9 mouse cellular contexts compared by ENCODE assay signal in the genomic region with DNA sequence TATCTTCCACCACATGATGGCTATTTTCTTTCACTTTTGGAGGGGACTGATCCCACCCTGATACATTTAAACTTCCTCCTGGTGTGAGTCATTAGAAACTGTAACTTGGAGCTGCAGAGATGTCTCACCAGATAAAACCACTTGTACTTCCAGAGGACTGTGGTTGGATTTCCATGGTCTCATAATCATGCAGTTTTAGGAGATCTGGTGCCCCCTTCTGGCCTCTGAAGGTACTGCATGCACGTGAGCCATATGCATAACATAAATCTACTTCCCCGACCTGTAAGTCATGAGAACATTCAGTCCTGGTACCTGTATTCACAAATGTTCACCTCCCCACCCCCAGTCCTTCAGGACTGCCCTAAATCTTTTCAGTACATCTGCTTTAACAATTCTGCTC. TPM values are rescaled to one million over a fixed set of nuclear protein-coding genes. Genes with fewer than 3 reads are reported as not detected.
DNase-seq lines count a peak whose midpoint lies in the region; ATAC-seq lines count a peak whose summit lies in the region.
"Had no signal": no experiment of that assay in that cellular context is flagged by ENCODE, and none has a peak within 500 bp of the region (broad histone marks: within the 10 kb centered on the region; RNA-seq: fewer than 3 reads in every experiment).

No protein-coding gene starts in this region.

- H3K9ac ChIP-seq in midbrain, embryonic 11.5 days (ENCODE audit: low read length): no peak overlapping the region
- no peak overlapping the region for H3K9ac ChIP-seq in midbrain, embryonic 13.5 days (replicated peaks)
- H3K9ac ChIP-seq in hindbrain, embryonic 14.5 days: no peak overlapping the region
- H3K9ac ChIP-seq: neural tube, embryonic 13.5 days had no signal

- H3K36me3 ChIP-seq in midbrain, embryonic 11.5 days (ENCODE audit: control insufficient read depth, insufficient read depth, low read length): no peaks in the 10 kb centered on the region
- H3K36me3 ChIP-seq in midbrain, embryonic 13.5 days: no peaks in the 10 kb centered on the region
- H3K36me3 ChIP-seq in hindbrain, embryonic 14.5 days (replicated peaks; ENCODE audit: control insufficient read depth, insufficient read depth): no peaks in the 10 kb centered on the region
- H3K36me3 ChIP-seq: neural tube, embryonic 13.5 days had no signal

- peak; percentile 20 for DNase-seq in gastrocnemius, adult 18-20 months (ENCODE audit: low spot score)
- DNase-seq in gastrocnemius, adult 8-10 months (ENCODE audit: low spot score in 2 of 2): no peak
- DNase-seq in midbrain, embryonic 11.5 days (ENCODE audit: low spot score, missing footprints): peak; percentile 89
- peak; percentile 13 for DNase-seq in embryo, embryonic 11.5 days (ENCODE audit: low read depth, low spot score)
- DNase-seq in retina, embryonic 14.5 days (ENCODE audit: low spot score): peak; percentile 64
- no peak for DNase-seq in ovary, postnatal 36 days (ENCODE audit: low spot score)
- DNase-seq in hindbrain, embryonic 14.5 days (ENCODE audit: low spot score): no peak

- H3K9me3 ChIP-seq in midbrain, embryonic 11.5 days (ENCODE audit: control insufficient read depth, low read length): no peaks in the 10 kb centered on the region
- H3K9me3 ChIP-seq in midbrain, embryonic 13.5 days: no peaks in the 10 kb centered on the region
- no peaks in the 10 kb centered on the region for H3K9me3 ChIP-seq in hindbrain, embryonic 14.5 days (ENCODE audit: control insufficient read depth, low read length)
- H3K9me3 ChIP-seq: neural tube, embryonic 13.5 days had no signal

- no peak for ATAC-seq in midbrain, embryonic 11.5 days (ENCODE audit: low FRiP score)
- no peak for ATAC-seq in midbrain, embryonic 13.5 days
- ATAC-seq in hindbrain, embryonic 14.5 days (ENCODE audit: low FRiP score): no peak

- H3K4me3 ChIP-seq in midbrain, embryonic 11.5 days (ENCODE audit: low read depth, low read length): no peak overlapping the region
- H3K4me3 ChIP-seq in midbrain, embryonic 13.5 days (replicated peaks): no peak overlapping the region
- no peak overlapping the region for H3K4me3 ChIP-seq in hindbrain, embryonic 14.5 days (replicated peaks; ENCODE audit: low read length)
- H3K4me3 ChIP-seq: neural tube, embryonic 13.5 days had no signal

- H3K27me3 ChIP-seq in midbrain, embryonic 11.5 days (ENCODE audit: control insufficient read depth, insufficient read depth, low read length): no peaks in the 10 kb centered on the region
- no peaks in the 10 kb centered on the region for H3K27me3 ChIP-seq in midbrain, embryonic 13.5 days
- H3K27me3 ChIP-seq in hindbrain, embryonic 14.5 days (ENCODE audit: control insufficient read depth, insufficient read depth, low read length): no peaks in the 10 kb centered on the region
- H3K27me3 ChIP-seq: neural tube, embryonic 13.5 days had no signal

- no peak overlapping the region for H3K27ac ChIP-seq in midbrain, embryonic 11.5 days (ENCODE audit: low read depth, low read length)
- no peak overlapping the region for H3K27ac ChIP-seq in midbrain, embryonic 13.5 days
- no peak overlapping the region for H3K27ac ChIP-seq in hindbrain, embryonic 14.5 days
- H3K27ac ChIP-seq: neural tube, embryonic 13.5 days had no signal

- 54% methylated on average over 2 of the region's 2 CpGs for WGBS in midbrain, embryonic 11.5 days
- WGBS in midbrain, embryonic 13.5 days: 44% methylated on average over 2 of the region's 2 CpGs
- 46% methylated on average over 2 of the region's 2 CpGs for WGBS in hindbrain, embryonic 14.5 days

- H3K4me2 ChIP-seq in midbrain, embryonic 11.5 days: no peak overlapping the region
- no peak overlapping the region for H3K4me2 ChIP-seq in midbrain, embryonic 13.5 days (replicated peaks)
- no peak overlapping the region for H3K4me2 ChIP-seq in hindbrain, embryonic 14.5 days (replicated peaks)
- H3K4me2 ChIP-seq: neural tube, embryonic 13.5 days had no signal

- no peaks in the 10 kb centered on the region for H3K4me1 ChIP-seq in midbrain, embryonic 11.5 days (ENCODE audit: control insufficient read depth, insufficient read depth, low read length)
- 0 out of 2 replicates have a peak, but pooled peaks cover 4% of the 10 kb centered on the region for H3K4me1 ChIP-seq in midbrain, embryonic 13.5 days (replicated peaks)
- no peaks in the 10 kb centered on the region for H3K4me1 ChIP-seq in hindbrain, embryonic 14.5 days (replicated peaks; ENCODE audit: control insufficient read depth, insufficient read depth, low read length)

RNA-seq across cellular contexts. Expression of gene 1700010I14Rik, which starts 54.6 kb away (rescaled TPM):
- total RNA-seq in gastrocnemius, adult 18-20 months (2021): under 1 TPM; 0.24 to 0.30 TPM
- total RNA-seq in gastrocnemius, adult 8-10 months (2022): under 1 TPM in 2 of 4 experiments, not detected in 2; 0.17 to 0.52 TPM
- polyA plus RNA-seq in midbrain, embryonic 11.5 days (2014; fragmentation: Nextera tagmentation; extraction: Ambion mirVana): 2.7 and 3.2 TPM in 2 replicates
- 2.7 and 3.1 TPM in 2 replicates for polyA plus RNA-seq in midbrain, embryonic 13.5 days (2015; fragmentation: Nextera tagmentation; extraction: Ambion mirVana)
- 1.5 and 1.9 TPM in 2 replicates for polyA plus RNA-seq in hindbrain, embryonic 14.5 days (2014; fragmentation: Nextera tagmentation; extraction: Ambion mirVana)

Comparison
In these comparisons a context has a peak if more than half of its experiments do, and no peak if none do; other contexts are left out.
1. DNase-seq: peak in gastrocnemius, adult 18-20 months (single experiment), midbrain, embryonic 11.5 days (single experiment), embryo, embryonic 11.5 days (single experiment) and retina, embryonic 14.5 days (single experiment); none in gastrocnemius, adult 8-10 months (0 of 2), ovary, postnatal 36 days (single experiment) and hindbrain, embryonic 14.5 days (single experiment).